Mouse (Mus musculus): ENCODE measurements around the gene Anks1b.

The Anks1b gene

GRCm38 (mm10) chr10:90809911-90810590 lies 936.7 kb downstream of the Anks1b start:
- no peak for DNase-seq (ENCODE audit: low spot score)

- no peak for DNase-seq (ENCODE audit: low spot score)
These were observed 938.1 kb downstream of the Anks1b start for GRCm38 (mm10) chr10:90811446-90811845.

- DNase-seq (ENCODE audit: low spot score) = no peak
These were observed 940.0 kb downstream of the Anks1b start for GRCm38 (mm10) chr10:90813326-90813725.

GRCm38 (mm10) chr10:90814412-90814811 lies 941.1 kb downstream of the Anks1b start:
- no peak for DNase-seq (ENCODE audit: low spot score)

- no peak for DNase-seq (ENCODE audit: low spot score)
These were observed 945.1 kb downstream of the Anks1b start for GRCm38 (mm10) chr10:90818246-90818937.

GRCm38 (mm10) chr10:90823438-90823837 lies 950.1 kb downstream of the Anks1b start:
- no peak for DNase-seq (ENCODE audit: low spot score)

- DNase-seq (ENCODE audit: low spot score) = no peak
These were observed 951.4 kb downstream of the Anks1b start for GRCm38 (mm10) chr10:90824692-90825091.

GRCm38 (mm10) chr10:90826939-90827338 lies 953.6 kb downstream of the Anks1b start:
- no peak for DNase-seq (ENCODE audit: low spot score)

- DNase-seq (ENCODE audit: low spot score) = no peak
These were observed 955.5 kb downstream of the Anks1b start for GRCm38 (mm10) chr10:90828581-90829393.

GRCm38 (mm10) chr10:90829394-90830267 lies 956.3 kb downstream of the Anks1b start:
- no peak for DNase-seq (ENCODE audit: low spot score)

GRCm38 (mm10) chr10:90830268-90830585 lies 956.9 kb downstream of the Anks1b start:
- DNase-seq (ENCODE audit: low spot score) = no peak

- DNase-seq (ENCODE audit: low spot score) = no peak
These were observed 957.4 kb downstream of the Anks1b start for GRCm38 (mm10) chr10:90830591-90831287.

- DNase-seq (ENCODE audit: low spot score) = no peak
These were observed 957.9 kb downstream of the Anks1b start for GRCm38 (mm10) chr10:90831288-90831626.

- no peak for DNase-seq (ENCODE audit: low spot score)
These were observed 961.0 kb downstream of the Anks1b start for GRCm38 (mm10) chr10:90834306-90834705.

GRCm38 (mm10) chr10:90835195-90835594 lies 961.9 kb downstream of the Anks1b start:
- no peak for DNase-seq (ENCODE audit: low spot score)

GRCm38 (mm10) chr10:90839611-90840335 lies 966.5 kb downstream of the Anks1b start:
- no peak for DNase-seq (ENCODE audit: low spot score)

- DNase-seq (ENCODE audit: low spot score) = no peak
These were observed 969.1 kb downstream of the Anks1b start for GRCm38 (mm10) chr10:90842398-90842797.

- no peak for DNase-seq (ENCODE audit: low spot score)
These were observed 977.8 kb downstream of the Anks1b start for GRCm38 (mm10) chr10:90851077-90851476.

- DNase-seq (ENCODE audit: low spot score) = no peak
These were observed 978.7 kb downstream of the Anks1b start for GRCm38 (mm10) chr10:90851999-90852398.

GRCm38 (mm10) chr10:90852432-90852831 lies 979.1 kb downstream of the Anks1b start:
- DNase-seq (ENCODE audit: low spot score) = no peak

- DNase-seq (ENCODE audit: low spot score) = no peak
These were observed 983.4 kb downstream of the Anks1b start for GRCm38 (mm10) chr10:90856668-90857067.
